Mouse (Mus musculus) adrenal gland, postnatal 36 days (tissue): ENCODE measurements around the gene Ahr. TPM values are rescaled to one million over a fixed set of nuclear protein-coding genes. Genes with fewer than 3 reads are reported as not detected.

ENCODE experiments used
- DNase-seq, 2 experiments: peaks; one replicate each; pipeline ENCODE4 v3.0.0; 2021; ENCODE audit warnings: mixed read lengths in 1 of 2
- long read RNA-seq, 2 experiments: library from polyadenylated mRNA; stranded (forward); transcript quantifications; one replicate each; pipeline ENCODE4 v2.0.0; 2021; ENCODE audit warnings: borderline sequencing depth in 2 of 2
- total RNA-seq, 2 experiments: library from RNA; stranded (reverse); gene quantifications; 2 replicates each; pipeline ENCODE4 v1.2.3; 2021

Gene Ahr
- total RNA-seq, result 1 to 10 TPM; 4.2 to 4.5 TPM
- long read RNA-seq, experiment 1, partial matches to known transcripts, result 0 of 1 reads
- long read RNA-seq, experiment 1, other reads (novel, unspliced or antisense), result 1 of 1 reads
- long read RNA-seq, experiment 2, full-length matches to known transcripts, result 1 of 2 reads
- long read RNA-seq, experiment 2, partial matches to known transcripts, result 1 of 2 reads
- long read RNA-seq, experiment 2, other reads (novel, unspliced or antisense), result 0 of 2 reads

DNA sequence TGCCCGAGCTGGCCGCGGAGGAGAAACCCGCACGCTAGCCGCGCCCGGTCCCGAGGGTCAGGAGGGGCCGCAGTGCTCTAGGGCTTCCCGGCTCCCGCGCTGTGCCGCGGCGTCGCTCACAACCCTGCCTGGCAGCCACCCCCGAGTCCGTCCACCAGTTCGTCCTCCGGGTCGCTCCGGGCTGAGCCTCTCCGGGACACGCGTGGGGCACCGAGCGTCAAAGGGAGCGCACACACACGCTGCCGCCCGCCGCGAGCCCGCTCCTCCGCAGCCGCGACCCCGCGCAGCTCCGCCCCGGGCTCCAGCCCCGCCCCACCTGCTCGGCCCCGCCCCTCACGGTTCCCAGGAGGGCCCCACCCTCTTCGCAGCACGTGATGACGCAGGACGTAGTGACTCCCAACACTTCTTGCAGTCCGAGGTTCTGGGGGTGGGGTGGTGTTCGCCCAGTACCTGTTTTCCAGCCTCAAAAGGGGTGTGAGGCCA lies at the start of gene Ahr:
Ahr (minus strand) TSS at position 285 of the 483 bp plus-strand sequence.
- DNase-seq, result peak; percentile 90 to 93

DNA sequence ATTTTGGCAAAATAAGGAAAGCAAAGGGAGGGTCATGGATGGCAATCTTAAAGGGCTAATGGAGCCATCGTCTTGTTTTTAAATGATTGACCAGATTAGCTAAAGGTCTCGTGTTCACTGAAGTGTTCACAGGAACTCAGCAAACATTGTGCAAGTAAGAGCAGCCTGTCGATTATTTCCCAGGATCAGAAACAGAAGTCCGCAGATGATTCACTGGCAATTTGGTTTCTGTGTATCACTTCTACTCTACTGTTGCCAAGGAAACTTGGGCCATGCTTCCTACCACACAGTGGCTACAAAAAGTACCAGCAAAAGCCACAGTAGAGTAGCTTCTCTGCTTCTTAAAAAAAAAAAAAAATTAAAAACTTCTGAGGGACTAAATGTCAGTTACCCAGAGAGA lies 44.0 kb upstream of the Ahr start:
- DNase-seq, result no peak

DNA sequence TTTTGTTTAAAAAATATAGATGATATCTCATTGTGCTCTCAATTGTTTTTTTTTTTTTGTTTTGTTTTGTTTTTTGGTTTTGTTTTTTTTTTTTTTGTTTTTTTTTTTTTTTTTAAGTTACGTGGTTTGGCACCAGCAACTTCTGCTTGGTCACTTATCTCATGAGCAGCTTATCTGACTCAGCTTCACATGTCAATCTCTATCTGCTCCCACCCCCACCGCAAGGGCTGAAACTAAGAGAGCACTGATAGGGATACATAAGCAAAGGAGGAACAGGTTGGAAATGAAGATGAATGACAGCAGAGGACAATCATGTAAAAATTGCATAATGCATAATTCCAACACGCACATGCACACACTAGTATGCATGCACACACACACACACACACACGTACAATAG lies 41.3 kb upstream of the Ahr start:
- no peak for DNase-seq

DNA sequence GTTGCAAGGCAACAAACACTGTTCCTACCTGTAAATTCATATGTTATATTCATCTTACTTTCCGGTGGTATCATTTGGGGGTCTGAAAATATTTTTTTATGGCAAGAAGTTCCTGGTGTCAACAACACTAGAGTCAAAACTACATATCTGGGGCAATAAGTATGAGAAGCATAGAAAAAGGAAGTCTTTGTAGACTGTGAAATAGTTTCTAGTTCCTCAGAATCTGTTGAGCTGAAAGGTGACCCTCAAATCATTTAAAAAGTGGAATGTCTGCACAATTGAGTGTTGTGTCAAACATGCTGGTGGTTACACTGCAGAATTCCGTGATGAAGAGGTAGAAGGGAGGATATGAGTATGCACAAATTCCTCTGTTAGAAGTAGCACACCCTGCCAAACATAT lies 38.9 kb upstream of the Ahr start:
- DNase-seq, result no peak

DNA sequence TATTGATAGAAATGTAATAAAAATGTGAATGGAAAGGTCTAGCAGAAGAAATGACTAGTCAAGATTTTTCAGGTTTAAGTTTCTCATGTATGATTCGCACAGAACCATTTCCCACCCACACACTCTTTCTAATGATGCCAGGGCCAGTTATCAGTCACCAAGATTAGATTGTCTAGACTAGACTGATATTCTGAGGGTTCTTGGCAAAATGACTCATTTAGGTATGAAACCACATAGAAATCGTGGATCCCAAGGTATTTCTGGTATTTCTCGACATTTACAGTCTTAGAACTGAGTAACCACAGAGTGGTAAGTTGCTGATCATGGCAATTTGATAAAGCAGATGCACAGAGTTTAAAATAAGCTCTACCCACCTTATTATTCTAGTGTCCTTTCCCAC lies 28.0 kb upstream of the Ahr start:
- no peak for DNase-seq

DNA sequence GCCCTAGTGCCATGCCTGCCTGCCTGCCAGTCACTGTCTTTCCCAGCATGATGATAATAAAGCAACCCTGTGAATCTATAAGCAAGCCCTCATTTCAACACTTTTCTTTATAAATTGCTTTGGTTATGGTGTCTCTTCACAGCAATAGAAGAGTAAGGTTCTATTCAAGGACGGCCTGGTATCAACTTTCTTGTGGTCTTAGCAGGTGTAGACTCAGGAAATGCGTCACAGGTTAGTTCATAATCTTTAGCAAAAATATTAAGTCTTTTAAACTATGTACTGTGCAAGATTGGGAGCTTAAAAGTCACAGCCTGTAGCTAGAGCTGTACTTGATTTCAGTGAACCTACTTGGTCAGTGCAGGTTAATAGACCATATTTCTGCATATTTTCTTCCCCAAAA lies 24.0 kb upstream of the Ahr start:
- DNase-seq, result no peak

DNA sequence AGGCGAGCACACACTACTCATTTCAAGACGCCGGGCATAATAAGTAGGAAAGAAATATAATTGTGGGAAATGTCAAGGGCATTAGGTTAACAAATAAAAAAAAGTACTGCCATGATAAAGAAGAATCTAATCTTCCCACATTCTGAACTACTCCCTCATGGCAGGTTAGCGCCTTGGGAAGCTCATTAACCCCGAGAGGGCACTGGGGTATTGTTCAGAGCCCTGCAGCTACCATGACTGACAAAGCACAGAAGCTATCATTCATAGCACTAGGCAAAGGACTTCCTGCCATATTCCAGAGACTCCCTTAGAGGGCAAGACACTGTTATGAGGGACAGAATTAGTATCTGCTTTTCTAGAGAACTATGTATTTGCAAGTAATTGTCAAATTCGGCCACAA lies 21.1 kb upstream of the Ahr start:
- no peak for DNase-seq

DNA sequence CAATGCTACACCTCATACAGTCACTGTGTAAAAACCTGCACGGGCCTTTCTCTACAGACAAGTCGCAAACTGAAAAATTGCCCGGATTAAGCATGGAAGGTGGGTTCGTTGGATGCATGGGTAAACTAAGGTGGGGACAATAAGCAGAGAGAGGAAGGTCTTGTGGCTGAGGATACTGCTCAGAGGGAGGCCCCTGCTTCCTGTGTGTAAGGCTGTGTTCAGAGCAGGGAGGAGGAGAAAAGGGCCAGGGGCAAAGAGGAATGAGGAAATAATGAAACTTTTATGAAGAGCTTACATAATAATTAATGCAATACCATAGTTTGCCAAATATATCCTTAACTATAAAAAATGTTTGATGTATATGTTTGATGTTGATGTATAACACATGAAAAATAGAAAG lies 19.5 kb upstream of the Ahr start:
- no peak for DNase-seq

DNA sequence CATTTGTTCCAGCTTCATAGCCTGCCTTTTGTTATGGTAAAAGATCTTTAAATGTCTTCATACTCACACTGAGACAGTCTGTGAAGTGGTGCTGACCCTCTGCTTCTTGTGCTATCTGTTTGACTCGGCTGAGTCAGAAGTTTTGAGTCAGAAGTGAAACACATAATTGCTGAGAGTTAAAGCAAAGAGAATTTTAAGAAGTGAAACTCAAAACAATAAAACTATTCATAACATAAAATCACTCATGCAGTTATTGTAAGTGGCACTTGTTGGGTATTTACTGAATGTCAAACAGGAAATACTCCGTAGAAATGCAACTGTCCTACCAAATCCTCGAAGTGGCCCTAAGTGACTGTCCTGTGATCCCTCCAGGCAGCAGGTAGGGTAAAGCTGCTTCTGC lies 18.3 kb upstream of the Ahr start:
- no peak for DNase-seq

DNA sequence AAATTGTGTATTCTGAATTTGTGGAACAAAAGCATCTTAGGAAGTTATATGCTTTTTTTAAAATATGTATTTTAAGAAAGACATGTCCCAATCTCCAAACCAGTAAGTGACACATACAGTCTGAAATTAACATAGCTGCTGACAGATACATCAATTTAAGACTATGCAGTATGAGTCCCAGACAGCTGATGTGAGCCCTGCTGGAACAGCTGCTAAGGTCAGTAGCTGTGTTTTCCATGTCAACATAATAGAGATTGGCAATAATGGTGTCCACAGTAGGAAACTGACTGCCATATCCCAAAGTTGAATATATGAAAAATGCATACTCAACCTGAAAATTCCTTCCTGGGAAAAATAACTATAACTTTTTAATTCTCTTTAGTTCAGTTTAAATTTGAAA lies 15.5 kb upstream of the Ahr start:
- no peak for DNase-seq

DNA sequence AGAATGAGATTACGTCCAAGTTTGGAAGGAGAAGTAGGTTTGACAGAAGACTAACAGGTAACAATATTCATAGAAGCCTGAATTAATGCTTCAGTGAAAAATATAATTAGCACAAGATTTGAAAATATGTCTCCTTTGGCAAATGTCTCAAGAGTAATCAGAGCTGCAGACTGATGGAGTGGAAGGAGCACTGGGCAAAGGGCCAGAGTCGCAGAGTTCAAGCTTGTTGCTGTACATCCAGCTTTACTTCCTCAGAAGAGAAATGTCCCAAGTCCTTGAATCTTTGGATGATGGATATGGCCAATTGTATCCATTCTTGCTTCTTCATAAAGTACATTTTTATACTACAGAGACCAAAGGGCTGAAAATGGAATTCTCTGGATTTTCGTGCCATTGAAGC lies 8.0 kb upstream of the Ahr start:
- no peak for DNase-seq

DNA sequence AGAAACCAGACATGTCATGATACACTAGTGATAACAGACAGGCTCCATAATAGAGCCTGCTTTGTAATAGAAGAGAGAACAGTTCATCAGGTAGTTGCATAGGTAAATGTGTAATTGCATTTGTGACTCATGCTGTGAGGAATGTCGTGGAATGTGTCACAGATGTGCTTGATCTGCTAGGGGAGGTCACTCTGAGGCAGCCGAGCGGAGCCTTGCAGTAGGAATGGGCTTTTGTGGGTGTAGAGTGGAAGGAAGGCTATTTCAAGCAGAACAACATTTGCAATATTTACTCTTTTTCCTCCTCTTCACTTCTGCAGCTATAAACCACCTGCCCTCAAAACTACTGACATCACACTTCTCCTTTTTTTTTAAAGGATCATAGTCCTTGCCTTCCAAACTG lies 4.0 kb upstream of the Ahr start:
- no peak for DNase-seq

DNA sequence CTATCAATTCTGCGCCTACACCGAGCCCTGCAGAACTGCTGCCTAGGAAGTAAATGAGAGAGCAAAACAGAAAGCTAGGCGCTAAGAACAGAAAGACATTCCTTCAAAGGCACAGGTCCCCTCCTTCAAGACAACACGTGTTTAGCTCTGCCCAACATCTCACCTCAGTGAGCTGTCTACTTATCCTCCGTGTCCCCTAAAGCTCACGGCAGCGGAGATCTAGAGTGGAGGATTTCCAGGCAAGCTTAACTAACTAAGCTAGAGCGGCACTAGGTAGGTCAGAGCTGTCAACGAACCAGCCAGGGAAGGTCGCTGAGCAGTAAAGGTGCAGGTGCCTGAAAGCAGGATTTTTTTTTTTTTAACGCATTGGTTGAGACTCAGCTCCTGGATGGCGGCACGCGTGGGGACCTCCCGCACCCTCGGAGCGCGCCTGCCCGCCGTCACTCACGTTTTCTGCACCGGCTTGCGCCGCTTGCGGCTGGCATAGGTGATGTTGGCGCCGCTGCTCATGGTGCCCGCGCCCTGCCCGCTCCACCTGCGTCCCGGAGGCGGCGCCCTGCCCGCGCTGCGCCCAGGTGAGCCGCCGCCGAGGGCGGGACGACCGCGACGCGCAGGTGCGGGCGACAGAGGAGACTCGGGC lies 604 bp downstream of the Ahr start:
- peak in 1 of 2 experiments; percentile 5 for DNase-seq

DNA sequence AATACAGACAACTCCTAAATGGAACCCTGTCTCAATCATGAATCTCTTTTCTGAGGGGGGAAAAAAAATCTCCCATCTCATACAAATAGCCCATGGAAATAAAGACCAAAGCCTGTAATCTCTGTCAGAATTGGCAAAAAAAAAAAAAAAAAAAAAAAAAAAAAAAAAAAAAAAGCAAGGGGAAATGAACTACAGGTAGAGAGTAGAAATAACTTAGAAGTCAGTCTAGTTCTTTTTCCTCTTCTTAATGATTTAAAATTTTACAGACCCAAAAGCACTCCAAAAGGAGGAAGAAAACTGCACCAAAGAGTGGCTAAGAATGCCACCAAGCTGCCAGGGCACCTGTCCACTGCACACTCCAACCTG lies 1.1 kb downstream of the Ahr start:
- no peak for DNase-seq

DNA sequence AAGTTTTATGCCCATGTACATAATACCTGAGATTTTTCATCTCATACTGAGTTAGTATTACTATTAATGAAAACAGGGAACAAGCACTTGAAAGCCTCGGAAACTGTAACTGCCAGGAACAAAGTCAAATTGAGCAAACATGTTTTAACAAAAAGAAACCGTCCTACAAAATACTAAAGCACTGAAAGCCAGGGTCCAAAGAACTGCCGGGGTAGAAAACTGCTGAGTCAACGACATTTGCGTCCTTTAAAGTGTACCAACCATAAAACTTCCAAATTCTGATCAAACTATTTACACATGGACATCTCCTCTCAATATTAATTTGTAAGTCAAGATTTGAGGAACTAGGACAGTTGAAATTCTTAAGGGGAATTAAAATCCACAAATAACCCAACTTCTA lies 1.7 kb downstream of the Ahr start:
- DNase-seq, result no peak

DNA sequence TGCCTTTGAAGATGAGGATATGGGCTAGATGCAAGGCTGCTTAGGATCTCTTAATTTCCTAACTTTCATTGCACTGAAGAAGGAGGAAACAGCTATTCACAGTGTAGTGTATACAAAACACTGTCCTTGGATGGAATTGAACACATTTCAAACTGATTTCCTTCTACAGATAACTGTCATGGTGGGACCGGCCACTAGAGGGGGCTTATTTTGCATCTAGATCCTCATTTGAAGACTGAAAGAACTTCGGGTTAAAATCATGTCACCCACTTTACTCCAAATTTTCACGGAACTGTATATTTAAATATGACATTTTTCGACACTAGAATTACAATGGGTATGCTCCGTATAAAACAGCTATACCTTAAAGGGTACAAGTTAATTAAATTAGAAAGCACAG lies 2.7 kb downstream of the Ahr start:
- peak; percentile 61 to 74 for DNase-seq

DNA sequence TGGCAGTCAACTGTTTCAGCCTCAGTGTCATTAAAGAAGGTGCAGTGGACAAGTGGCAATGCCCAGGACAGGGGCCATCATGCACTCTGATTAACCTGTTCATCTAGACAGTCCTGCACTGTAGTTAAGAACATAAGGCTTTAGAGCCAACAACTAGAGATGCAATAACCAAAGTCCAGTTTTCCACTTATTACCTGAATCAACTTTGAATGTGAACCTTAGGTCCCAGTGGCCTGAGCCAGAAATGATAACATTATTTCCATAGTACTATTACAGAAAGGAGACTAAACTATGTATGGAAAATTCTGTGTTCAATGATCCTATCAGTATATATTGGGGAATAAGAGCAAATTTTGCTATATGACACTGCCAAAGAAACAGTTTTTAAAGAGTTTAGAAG lies 4.3 kb downstream of the Ahr start:
- DNase-seq, result no peak

DNA sequence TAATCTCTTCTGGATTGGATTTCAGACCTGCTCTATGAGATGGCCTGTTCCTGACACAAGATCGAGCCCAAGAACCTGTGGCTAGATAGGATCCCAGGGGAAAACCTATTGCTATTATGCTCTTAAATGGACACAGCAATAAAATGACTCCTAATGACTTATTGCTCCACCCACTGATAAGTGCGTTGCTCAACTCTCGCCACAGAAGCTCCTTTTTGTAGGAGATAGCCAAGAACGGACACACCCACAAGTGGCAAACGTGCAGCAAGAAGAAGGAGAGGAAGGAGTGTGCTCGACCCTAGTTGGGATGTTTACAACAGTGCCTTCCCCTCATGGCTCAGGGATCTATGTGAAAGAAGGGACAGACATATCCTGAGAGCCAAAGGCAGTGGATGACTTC lies 7.4 kb downstream of the Ahr start:
- DNase-seq, result no peak

DNA sequence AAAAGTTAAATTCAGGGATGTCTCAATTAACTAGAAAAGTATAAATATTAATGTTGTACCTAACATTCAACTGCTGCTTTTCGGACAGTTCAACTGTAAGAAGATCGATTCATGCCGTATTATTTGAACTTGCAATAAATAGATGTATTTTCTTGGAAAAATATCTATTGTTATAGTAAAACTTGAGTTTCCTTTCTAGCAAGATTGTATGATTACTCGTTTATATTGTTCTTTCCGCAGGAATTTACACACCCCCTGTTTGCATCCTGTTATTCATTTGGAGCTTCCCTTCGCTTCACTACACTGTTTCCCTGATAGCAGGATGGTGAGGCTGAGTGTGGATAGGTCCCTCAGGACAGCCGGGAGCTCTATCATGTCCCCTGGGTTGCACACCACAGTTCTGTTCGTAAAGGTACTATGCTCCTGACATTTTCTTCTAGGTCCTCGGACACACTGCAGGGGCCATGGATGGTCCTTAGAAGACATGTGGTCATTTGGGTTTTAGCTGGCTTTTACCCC lies 12.2 kb downstream of the Ahr start:
- no peak for DNase-seq

DNA sequence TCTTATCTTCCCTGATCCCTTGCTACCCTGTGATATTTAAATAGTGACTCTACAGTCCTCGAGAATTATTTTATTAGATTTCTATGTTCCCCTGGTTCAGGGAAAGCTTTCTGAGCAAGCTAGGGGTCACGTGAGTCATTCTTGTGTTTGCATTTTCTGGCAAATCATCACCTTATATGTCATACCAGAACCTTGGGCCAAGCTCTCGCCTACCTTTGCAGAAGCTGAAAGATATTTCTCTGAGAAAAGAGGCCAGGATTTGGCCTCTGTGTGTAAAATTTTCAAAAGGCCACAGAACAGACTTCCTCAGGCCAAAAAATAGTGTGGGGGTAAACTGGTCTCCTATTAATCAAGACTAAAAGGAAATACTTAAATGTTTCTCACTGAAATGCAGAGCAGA lies 19.2 kb downstream of the Ahr start:
- no peak for DNase-seq

DNA sequence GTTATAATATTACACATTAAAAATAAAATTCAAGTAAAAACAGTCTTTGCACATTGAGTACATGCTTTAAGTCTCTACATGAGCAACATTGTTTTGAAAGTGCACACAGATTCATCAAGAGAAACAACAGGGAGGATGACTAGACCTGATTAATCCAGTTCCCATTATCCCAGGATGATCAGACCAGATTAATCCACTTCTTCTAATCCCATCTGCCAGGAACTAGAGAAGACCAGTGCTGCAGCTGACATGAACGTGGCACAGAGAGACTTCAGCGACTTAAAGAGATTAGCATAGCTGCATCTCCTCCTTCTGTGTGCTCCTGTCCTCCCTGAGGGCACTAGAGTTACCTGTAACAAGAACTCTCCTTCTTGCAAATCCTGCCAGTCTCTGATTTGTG lies 20.2 kb downstream of the Ahr start:
- DNase-seq, result no peak

DNA sequence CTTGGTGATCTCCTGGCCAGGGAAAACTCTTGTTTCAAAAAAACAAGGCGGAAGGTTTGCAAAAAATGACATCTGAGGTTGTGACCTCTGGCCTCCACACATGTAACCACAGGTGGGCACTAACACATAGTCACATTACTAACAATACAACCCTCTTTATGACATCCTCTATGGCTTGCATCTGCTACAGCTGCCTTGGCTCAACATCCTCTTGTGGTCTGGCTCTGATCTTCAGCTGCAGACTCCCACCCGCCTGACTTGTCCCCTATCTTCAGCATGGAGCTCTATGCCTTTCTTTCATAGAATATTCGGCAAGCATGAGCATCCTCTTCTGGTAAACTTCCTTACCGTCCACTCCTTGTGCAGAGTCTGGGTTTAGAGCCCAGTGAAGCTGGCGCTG lies 24.1 kb downstream of the Ahr start:
- DNase-seq, result no peak

DNA sequence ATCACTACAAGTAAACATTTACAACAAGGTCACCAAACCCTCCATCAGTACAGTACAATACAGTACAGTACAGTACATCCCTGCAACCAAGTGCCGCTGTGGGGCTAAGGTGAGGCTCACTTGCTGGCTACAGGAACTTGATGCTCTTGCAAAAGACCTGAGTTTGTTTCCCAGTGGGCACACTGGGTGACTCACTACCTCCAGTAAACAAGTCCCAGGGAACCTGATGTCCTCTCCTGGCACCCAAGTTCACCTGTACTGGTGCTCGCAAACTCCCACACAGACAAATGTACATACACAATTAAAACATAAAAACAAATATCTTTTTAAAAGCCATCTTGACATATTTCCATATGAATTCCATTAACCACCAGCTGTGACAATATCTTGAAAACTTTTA lies 28.5 kb downstream of the Ahr start:
- no peak for DNase-seq

DNA sequence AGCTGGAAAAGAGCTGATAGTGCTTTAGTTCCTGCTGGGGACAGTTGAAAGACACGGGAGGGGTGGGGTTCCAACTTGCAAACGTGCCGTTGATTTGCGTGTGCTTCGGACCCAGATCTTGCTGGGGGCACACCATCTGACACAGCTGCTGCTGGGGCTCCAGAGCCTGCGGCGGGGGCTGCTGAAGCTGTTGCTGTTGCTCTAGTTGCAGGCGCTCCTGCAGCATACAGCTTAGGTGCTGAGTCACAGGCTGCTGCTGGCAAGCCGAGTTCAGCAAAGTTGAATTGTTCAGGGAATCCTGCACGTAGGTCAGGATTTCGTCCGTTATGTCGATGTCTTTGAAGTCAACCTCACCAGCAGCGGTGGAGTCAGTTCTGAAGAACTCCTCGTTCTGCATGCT lies 30.8 kb downstream of the Ahr start:
- DNase-seq, result no peak
